Mouse (Mus musculus): ENCODE results near the gene Slc25a34. TPM values are rescaled to one million over a fixed set of nuclear protein-coding genes. Genes with fewer than 3 reads are reported as not detected.
A peak's percentile ranks its signal among the peaks of the same experiment; 100 is the strongest.

The Slc25a34 gene
- polyA plus RNA-seq, 1 experiment from 2014 or later, result 0.14 TPM

DNA sequence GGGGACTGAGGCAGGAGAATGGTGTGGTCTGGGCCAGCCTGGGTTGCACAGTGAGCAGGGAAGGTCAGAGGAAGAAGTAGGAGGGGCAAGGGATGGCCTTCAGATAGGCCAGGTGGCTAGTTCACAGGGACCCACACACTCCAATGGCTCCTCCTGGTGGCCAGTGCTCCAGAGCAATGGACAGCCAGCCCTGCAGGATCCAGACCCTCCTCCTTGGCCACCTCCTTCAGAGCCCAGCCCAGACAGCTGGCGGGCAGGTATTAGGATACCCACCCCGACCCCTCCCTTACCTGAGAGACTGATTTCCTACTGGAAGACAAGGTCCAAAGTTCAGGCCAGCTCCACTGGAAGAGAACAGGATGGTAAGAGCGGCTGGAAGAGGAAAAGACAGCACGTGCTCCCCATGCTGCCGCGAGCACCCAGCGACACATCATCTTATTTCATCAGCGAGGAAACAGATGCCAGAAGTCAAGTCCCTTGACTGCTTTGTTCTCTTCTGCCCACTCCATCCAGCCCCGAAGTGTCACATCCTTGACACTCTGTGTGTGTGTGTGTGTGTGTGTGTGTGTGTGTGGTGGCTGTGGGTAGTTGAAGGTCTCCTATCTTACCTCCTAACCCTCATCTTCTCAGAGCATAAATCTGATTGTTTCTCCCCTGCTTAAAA lies 27.9 kb downstream of the Slc25a34 start:
- H3K36me3 ChIP-seq (ENCODE audit: control insufficient read depth, insufficient read depth), result no peaks in the 10 kb centered on the region
- no peak overlapping the region for H3K4me2 ChIP-seq (ENCODE audit: low read depth, low read length)
- 71% methylated on average over 9 of the region's 9 CpGs for WGBS (ENCODE audit: insufficient replicate concordance)
- H3K27me3 ChIP-seq (ENCODE audit: control insufficient read depth, insufficient read depth, low read depth, low read length), result peaks cover 35% of the 10 kb centered on the region
- no peak overlapping the region for H3K4me3 ChIP-seq (ENCODE audit: low read depth, low read length)
- H3K4me1 ChIP-seq (ENCODE audit: control insufficient read depth, low read depth, low read length), result no peaks in the 10 kb centered on the region; the same call in 1 of the 2 replicates
- ATAC-seq (ENCODE audit: low read depth), result no peak
- H3K9ac ChIP-seq (ENCODE audit: low read depth, low read length), result no peak overlapping the region
- H3K27ac ChIP-seq (ENCODE audit: low read length), result no peak overlapping the region
- H3K9me3 ChIP-seq (replicated peaks; ENCODE audit: control insufficient read depth, low read length), result no peaks in the 10 kb centered on the region

DNA sequence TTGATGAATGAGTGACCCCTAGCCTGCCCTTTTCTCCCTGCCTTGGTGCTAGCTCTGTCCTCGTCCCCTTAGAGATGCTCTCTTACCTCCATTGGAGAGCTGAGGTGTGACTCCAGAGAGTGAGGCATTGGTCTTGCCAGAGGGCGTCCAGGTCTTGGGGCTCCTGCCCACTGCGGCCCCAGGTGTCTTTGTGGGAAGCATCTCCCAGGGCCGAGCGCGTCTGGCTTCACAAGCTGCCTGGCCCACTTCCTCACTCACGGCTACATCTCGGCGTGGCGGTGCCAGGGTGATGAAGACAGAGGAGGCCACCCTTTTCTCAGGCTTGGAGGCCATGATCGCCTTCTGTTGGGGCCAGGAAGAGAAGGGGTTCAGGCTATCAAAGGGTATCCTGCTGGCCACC lies 28.5 kb downstream of the Slc25a34 start:
- no peaks in the 10 kb centered on the region; the same call in 1 of the 2 replicates for H3K4me1 ChIP-seq (ENCODE audit: control insufficient read depth, low read depth, low read length)
- H3K9ac ChIP-seq (ENCODE audit: low read depth, low read length), result no peak overlapping the region
- 79% methylated on average over 11 of the region's 11 CpGs for WGBS (ENCODE audit: insufficient replicate concordance)
- peaks cover 29% of the 10 kb centered on the region for H3K27me3 ChIP-seq (ENCODE audit: control insufficient read depth, insufficient read depth, low read depth, low read length)
- no peaks in the 10 kb centered on the region for H3K9me3 ChIP-seq (replicated peaks; ENCODE audit: control insufficient read depth, low read length)
- no peak overlapping the region for H3K4me3 ChIP-seq (ENCODE audit: low read depth, low read length)
- ATAC-seq (ENCODE audit: low read depth), result no peak
- H3K36me3 ChIP-seq (ENCODE audit: control insufficient read depth, insufficient read depth), result no peaks in the 10 kb centered on the region
- H3K27ac ChIP-seq (ENCODE audit: low read length), result no peak overlapping the region
- no peak overlapping the region for H3K4me2 ChIP-seq (ENCODE audit: low read depth, low read length)

DNA sequence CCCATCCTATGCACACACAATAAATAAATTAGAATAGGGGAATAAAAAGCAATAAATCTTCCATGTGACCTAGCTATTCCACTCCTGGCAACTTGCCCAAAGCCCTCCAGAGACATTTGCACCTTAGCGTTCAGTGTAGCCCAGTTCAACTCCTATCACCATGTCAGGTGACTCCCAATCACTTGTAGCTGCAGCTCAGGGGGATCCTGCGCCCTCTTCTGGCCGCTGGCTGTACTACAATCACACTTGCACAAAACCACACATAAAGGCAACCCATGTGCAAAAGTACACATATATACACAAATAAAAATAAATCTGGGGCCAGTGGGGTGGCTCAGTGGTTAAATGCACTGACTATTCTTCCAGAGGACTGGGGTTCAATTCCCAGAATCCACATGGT lies 32.1 kb downstream of the Slc25a34 start:
- Histone ChIP-seq H3K4me2 (ENCODE audit: low read depth, low read length) (no peak overlapping the region), H3K36me3 (ENCODE audit: control insufficient read depth, insufficient read depth) (no peaks in the 10 kb centered on the region), H3K4me3 (ENCODE audit: low read depth, low read length) (no peak overlapping the region), H3K9ac (ENCODE audit: low read depth, low read length) (no peak overlapping the region), H3K27me3 (ENCODE audit: control insufficient read depth, insufficient read depth, low read depth, low read length) (no peaks in the 10 kb centered on the region), H3K27ac (ENCODE audit: low read length) (no peak overlapping the region), H3K9me3 (replicated peaks; ENCODE audit: control insufficient read depth, low read length) (no peaks in the 10 kb centered on the region), H3K4me1 (ENCODE audit: control insufficient read depth, low read depth, low read length) (no peaks in the 10 kb centered on the region)
- WGBS (ENCODE audit: insufficient replicate concordance), result 16% methylated on average over 3 of the region's 3 CpGs
- no peak for ATAC-seq (ENCODE audit: low read depth)

DNA sequence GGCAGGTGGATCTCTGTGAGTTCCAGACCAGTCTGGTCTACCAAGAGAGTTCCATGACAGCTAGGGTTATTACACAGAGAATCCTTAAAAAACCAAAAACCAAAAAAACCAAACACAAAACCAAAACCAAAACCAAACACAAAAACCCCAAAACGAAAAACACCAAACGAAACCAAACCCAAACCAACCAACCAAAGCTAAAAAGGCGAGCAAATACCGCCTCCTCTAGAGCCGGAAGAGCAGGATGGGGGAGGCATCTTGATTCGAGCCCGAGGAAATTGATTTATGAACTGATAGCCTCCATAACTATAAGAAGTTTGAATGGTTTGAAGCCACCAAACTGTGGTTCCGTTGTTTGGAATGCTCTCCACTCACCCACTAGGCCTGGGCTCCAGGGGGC lies 39.7 kb downstream of the Slc25a34 start:
- no peak overlapping the region for H3K4me3 ChIP-seq (ENCODE audit: low read depth, low read length)
- 72% methylated on average over 8 of the region's 8 CpGs for WGBS (ENCODE audit: insufficient replicate concordance)
- H3K4me2 ChIP-seq (ENCODE audit: low read depth, low read length), result no peak overlapping the region
- H3K9me3 ChIP-seq (replicated peaks; ENCODE audit: control insufficient read depth, low read length), result no peaks in the 10 kb centered on the region
- no peak for ATAC-seq (ENCODE audit: low read depth)
- no peaks in the 10 kb centered on the region for H3K36me3 ChIP-seq (ENCODE audit: control insufficient read depth, insufficient read depth)
- no peak overlapping the region for H3K27ac ChIP-seq (ENCODE audit: low read length)
- no peaks in the 10 kb centered on the region for H3K27me3 ChIP-seq (ENCODE audit: control insufficient read depth, insufficient read depth, low read depth, low read length)
- H3K9ac ChIP-seq (ENCODE audit: low read depth, low read length), result no peak overlapping the region
- no peaks in the 10 kb centered on the region for H3K4me1 ChIP-seq (ENCODE audit: control insufficient read depth, low read depth, low read length)

DNA sequence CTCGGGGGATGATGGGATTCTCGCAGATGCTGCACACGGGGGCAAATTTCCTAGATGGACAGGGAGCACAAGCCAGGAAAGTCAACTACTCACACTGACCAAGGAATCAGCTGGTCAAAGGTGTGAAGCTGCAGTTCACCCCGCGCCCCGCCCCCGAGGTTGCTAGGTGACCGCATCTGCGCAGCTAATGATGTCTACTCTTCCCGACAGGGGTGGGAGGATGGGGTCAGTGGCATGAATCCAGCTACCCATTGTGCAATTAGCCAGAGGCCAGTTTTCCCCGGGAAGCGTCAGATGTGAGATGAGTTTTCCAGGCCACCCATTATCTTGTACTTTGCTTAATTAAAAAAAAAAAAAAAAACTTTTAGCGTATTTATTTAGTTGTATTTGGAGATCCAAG lies 42.6 kb downstream of the Slc25a34 start:
- Histone ChIP-seq H3K36me3 (ENCODE audit: control insufficient read depth, insufficient read depth) (no peaks in the 10 kb centered on the region), H3K27ac (ENCODE audit: low read length) (no peak overlapping the region), H3K4me2 (ENCODE audit: low read depth, low read length) (no peak overlapping the region), H3K27me3 (ENCODE audit: control insufficient read depth, insufficient read depth, low read depth, low read length) (no peaks in the 10 kb centered on the region), H3K4me1 (ENCODE audit: control insufficient read depth, low read depth, low read length) (peaks cover 2% of the 10 kb centered on the region; the same call in 1 of the 2 replicates), H3K4me3 (ENCODE audit: low read depth, low read length) (no peak overlapping the region), H3K9ac (ENCODE audit: low read depth, low read length) (no peak overlapping the region), H3K9me3 (replicated peaks; ENCODE audit: control insufficient read depth, low read length) (no peaks in the 10 kb centered on the region)
- WGBS (ENCODE audit: insufficient replicate concordance), result 80% methylated on average over 13 of the region's 13 CpGs
- no peak for ATAC-seq (ENCODE audit: low read depth)

DNA sequence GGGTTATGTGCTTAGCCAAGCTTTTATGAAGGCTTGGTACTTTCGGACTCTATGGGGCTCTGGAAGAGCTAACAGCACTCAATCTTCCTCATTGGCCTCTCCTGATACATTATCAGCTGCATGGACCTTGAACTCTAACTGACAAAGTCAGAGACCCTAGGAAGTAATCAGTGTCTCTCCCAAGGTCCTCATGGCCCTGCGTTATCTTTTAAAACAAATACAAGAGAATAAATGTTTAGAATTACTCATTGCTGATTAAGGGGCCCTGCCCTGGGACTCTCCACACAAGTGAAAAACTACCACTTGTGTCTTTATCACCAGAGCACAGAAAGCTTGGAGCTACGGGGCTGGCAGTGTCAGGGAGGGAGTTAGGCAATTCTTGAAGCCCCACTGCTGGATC lies 44.8 kb downstream of the Slc25a34 start:
- ATAC-seq (ENCODE audit: low read depth), result peak; percentile 46

DNA sequence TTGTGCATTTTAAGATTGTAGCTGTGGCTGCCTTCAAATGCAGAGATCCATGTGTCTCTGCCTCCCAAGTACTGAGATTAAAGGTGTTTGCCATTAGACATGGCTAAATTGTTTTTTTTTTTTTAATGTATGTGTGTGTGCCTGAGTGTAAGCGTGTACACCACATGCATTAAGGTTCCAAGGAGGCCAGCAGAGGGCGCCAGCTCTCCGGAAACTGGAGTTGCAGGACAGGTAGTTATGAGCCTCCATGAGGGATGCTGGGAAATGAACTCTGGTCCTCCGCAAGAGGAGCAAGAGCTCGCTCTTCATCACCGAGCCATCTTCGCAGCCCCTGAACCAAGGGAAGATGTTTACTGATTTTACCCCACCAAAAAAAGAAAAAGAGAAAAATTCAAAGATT lies 46.7 kb downstream of the Slc25a34 start:
- Histone ChIP-seq H3K9me3 (replicated peaks; ENCODE audit: control insufficient read depth, low read length) (no peaks in the 10 kb centered on the region), H3K4me3 (ENCODE audit: low read depth, low read length) (no peak overlapping the region), H3K27ac (ENCODE audit: low read length) (no peak overlapping the region), H3K4me1 (ENCODE audit: control insufficient read depth, low read depth, low read length) (peaks cover 11% of the 10 kb centered on the region), H3K36me3 (ENCODE audit: control insufficient read depth, insufficient read depth) (no peaks in the 10 kb centered on the region), H3K9ac (ENCODE audit: low read depth, low read length) (no peak overlapping the region), H3K27me3 (ENCODE audit: control insufficient read depth, insufficient read depth, low read depth, low read length) (no peaks in the 10 kb centered on the region), H3K4me2 (ENCODE audit: low read depth, low read length) (no peak overlapping the region)
- WGBS (ENCODE audit: insufficient replicate concordance), result 79% methylated on average over 7 of the region's 7 CpGs
- no peak for ATAC-seq (ENCODE audit: low read depth)

More for the DNA sequence above, 44.8 kb downstream of the Slc25a34 start:
- no peak overlapping the region for H3K4me3 ChIP-seq (ENCODE audit: low read depth, low read length)
- no peak overlapping the region for H3K4me2 ChIP-seq (ENCODE audit: low read depth, low read length)
- H3K9ac ChIP-seq (ENCODE audit: low read depth, low read length), result no peak overlapping the region
- no peaks in the 10 kb centered on the region for H3K27me3 ChIP-seq (ENCODE audit: control insufficient read depth, insufficient read depth, low read depth, low read length)
- H3K27ac ChIP-seq (ENCODE audit: low read length), result no peak overlapping the region
- H3K36me3 ChIP-seq (ENCODE audit: control insufficient read depth, insufficient read depth), result no peaks in the 10 kb centered on the region
- no peaks in the 10 kb centered on the region for H3K9me3 ChIP-seq (replicated peaks; ENCODE audit: control insufficient read depth, low read length)
- WGBS (ENCODE audit: insufficient replicate concordance), result 10% methylated on average over 3 of the region's 3 CpGs
- peaks cover 8% of the 10 kb centered on the region for H3K4me1 ChIP-seq (ENCODE audit: control insufficient read depth, low read depth, low read length)

DNA sequence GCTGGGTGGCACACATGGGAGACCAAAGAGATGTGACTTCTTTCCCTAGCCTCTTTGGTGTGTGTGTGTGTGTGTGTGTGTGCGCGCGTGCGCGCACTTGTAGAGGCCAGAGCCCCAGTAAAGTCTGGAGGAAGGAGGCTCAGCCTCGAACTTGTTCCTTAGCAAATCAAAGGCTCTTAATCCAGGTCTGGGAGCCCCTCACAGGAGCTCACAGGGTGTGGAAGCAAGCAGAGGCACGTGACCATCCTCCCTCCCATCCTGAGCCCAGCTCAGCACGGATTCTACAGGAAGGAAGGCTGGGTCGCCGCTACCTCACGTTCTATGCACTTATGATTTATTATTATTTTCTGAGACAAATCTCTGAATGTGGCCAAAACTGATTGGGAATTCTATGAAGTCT lies 47.2 kb downstream of the Slc25a34 start:
- no peak for ATAC-seq (ENCODE audit: low read depth)
- 71% methylated on average over 11 of the region's 11 CpGs for WGBS (ENCODE audit: insufficient replicate concordance)
- Histone ChIP-seq H3K9ac (ENCODE audit: low read depth, low read length) (no peak overlapping the region), H3K27ac (ENCODE audit: low read length) (no peak overlapping the region), H3K4me3 (ENCODE audit: low read depth, low read length) (no peak overlapping the region), H3K4me2 (ENCODE audit: low read depth, low read length) (no peak overlapping the region), H3K9me3 (replicated peaks; ENCODE audit: control insufficient read depth, low read length) (no peaks in the 10 kb centered on the region), H3K36me3 (ENCODE audit: control insufficient read depth, insufficient read depth) (no peaks in the 10 kb centered on the region), H3K4me1 (ENCODE audit: control insufficient read depth, low read depth, low read length) (peaks cover 11% of the 10 kb centered on the region), H3K27me3 (ENCODE audit: control insufficient read depth, insufficient read depth, low read depth, low read length) (no peaks in the 10 kb centered on the region)

DNA sequence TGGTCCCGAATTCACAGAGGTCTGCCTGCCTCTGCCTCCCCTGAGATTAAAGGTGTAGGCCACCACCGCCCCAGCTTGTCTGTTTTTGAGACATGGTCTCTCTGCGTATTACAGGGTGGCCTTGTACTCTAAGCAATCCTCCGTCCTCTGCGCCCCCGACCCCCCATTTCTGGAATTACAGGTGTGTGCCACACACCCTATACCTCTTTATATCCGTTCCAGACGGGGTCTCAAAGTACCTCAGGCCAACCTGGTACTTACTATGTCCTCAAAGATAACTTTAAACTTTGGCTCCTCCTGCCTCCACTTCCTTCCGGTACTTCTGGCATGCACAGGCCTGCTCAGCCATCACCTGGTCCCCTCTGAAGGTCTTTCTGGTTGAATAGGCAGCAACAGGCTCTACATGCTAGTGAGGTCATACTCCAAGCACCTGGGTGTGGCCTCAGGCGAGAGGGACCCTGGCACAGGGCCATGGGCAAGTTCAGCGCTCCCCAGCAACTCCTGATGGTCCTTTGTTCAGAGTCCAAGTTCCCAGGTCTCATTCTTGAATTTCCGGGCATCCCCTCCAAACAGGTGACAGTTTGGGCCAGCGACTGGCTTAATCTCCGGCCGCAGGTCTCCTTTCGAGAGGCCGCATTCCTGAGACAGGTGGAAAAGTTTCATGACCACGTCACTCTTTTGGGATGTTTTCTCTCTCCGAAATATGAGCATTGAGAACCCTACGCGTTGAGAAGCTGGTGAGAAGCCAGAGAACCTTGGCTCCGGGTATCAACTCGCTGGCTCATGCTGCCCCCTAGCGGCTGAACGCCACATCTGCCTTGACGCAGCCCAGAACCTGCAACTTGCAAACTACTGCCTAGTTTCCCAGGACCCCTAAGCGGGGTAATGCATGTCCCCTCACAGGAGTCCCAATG lies 48.6 kb downstream of the Slc25a34 start:
- H3K4me1 ChIP-seq (ENCODE audit: control insufficient read depth, low read depth, low read length), result peaks cover 14% of the 10 kb centered on the region
- H3K4me2 ChIP-seq (ENCODE audit: low read depth, low read length), result no peak overlapping the region
- no peaks in the 10 kb centered on the region for H3K27me3 ChIP-seq (ENCODE audit: control insufficient read depth, insufficient read depth, low read depth, low read length)
- no peak overlapping the region for H3K27ac ChIP-seq (ENCODE audit: low read length)
- H3K9me3 ChIP-seq (replicated peaks; ENCODE audit: control insufficient read depth, low read length), result no peaks in the 10 kb centered on the region
- no peak for ATAC-seq (ENCODE audit: low read depth)
- no peak overlapping the region for H3K4me3 ChIP-seq (ENCODE audit: low read depth, low read length)
- no peaks in the 10 kb centered on the region for H3K36me3 ChIP-seq (ENCODE audit: control insufficient read depth, insufficient read depth)
- WGBS (ENCODE audit: insufficient replicate concordance), result 37% methylated on average over 27 of the region's 27 CpGs
- no peak overlapping the region for H3K9ac ChIP-seq (ENCODE audit: low read depth, low read length)

All from liver, embryonic 16.5 days (tissue).